18 mouse cellular contexts compared by ENCODE assay signal in the genomic region with DNA sequence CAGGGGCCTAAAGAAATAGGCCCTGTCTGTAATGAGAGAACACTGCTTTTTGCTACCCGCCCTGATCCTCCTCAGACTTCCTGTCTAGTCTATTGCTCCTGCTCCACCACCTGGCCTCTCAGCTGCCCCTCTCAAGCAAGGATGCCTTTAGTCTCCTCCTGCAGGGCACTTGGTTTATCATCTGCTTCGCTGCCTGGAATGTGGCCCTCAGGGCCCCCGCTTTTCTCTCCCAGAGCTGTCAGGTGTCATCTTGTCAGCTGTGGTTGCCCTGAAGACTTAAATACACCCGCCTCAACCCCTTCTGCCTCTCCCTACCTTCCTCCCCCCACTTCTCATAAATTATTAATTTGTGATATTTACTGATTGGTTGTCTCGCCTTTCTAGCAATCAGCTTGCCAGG.
A peak's percentile ranks its signal among the peaks of the same experiment; 100 is the strongest.
DNase-seq lines count a peak whose midpoint lies in the region; ATAC-seq lines count a peak whose summit lies in the region.
"Had no signal": no experiment of that assay in that cellular context is flagged by ENCODE, and none has a peak within 500 bp of the region (broad histone marks: within the 10 kb centered on the region; RNA-seq: fewer than 3 reads in every experiment).

No protein-coding gene starts in this region.

- no peaks in the 10 kb centered on the region for H3K36me3 ChIP-seq in heart, embryonic 10.5 days
- no peaks in the 10 kb centered on the region for H3K36me3 ChIP-seq in midbrain, embryonic 14.5 days (ENCODE audit: control insufficient read depth, insufficient read depth, low read length)
- H3K36me3 ChIP-seq: forebrain, embryonic 12.5 days; limb, embryonic 15.5 days; liver, embryonic 15.5 days; stomach, embryonic 15.5 days had no signal

- WGBS in heart, embryonic 10.5 days: 37% methylated on average over 5 of the region's 5 CpGs
- 37% methylated on average over 5 of the region's 5 CpGs for WGBS in midbrain, embryonic 14.5 days

- DNase-seq in heart, embryonic 10.5 days (ENCODE audit: low spot score): peak; percentile 76
- no peak for DNase-seq in heart, postnatal 4 days
- peak; percentile 39 for DNase-seq in embryo, embryonic 10 days (ENCODE audit: low spot score)
- DNase-seq in embryo, embryonic 9.5 days (ENCODE audit: extremely low spot score): peak; percentile 22
- peak; percentile 44 for DNase-seq in midbrain, embryonic 14.5 days
- DNase-seq in thymus, adult 18-20 months: no peak
- no peak for DNase-seq in kidney, postnatal 4 days
- DNase-seq: B cell, adult 2 months; cerebellum, adult 8-10 months; gastrocnemius, postnatal 25 days; kidney, adult 11 months; spleen, adult 18-20 months; thymus, adult 2 months had no signal

- H3K9me3 ChIP-seq in heart, embryonic 10.5 days: no peaks in the 10 kb centered on the region
- H3K9me3 ChIP-seq in midbrain, embryonic 14.5 days (ENCODE audit: control insufficient read depth, low read length): no peaks in the 10 kb centered on the region
- H3K9me3 ChIP-seq: forebrain, embryonic 12.5 days; limb, embryonic 15.5 days; liver, embryonic 15.5 days; stomach, embryonic 15.5 days had no signal

- no peak overlapping the region for H3K9ac ChIP-seq in midbrain, embryonic 14.5 days (replicated peaks; ENCODE audit: low read length)
- H3K9ac ChIP-seq: forebrain, embryonic 12.5 days; limb, embryonic 15.5 days; liver, embryonic 15.5 days; stomach, embryonic 15.5 days had no signal

- peaks cover 15% of the 10 kb centered on the region for H3K4me1 ChIP-seq in heart, embryonic 10.5 days
- H3K4me1 ChIP-seq in midbrain, embryonic 14.5 days (ENCODE audit: control insufficient read depth, insufficient read depth, low read length): peaks cover 15% of the 10 kb centered on the region; the same call in 1 of the 2 replicates
- H3K4me1 ChIP-seq: liver, embryonic 15.5 days; stomach, embryonic 15.5 days had no signal

- no peaks in the 10 kb centered on the region for H3K27me3 ChIP-seq in heart, embryonic 10.5 days (ENCODE audit: insufficient read depth, poor library complexity, severe bottlenecking)
- no peaks in the 10 kb centered on the region for H3K27me3 ChIP-seq in midbrain, embryonic 14.5 days (ENCODE audit: control insufficient read depth, insufficient read depth, low read length)
- H3K27me3 ChIP-seq: forebrain, embryonic 12.5 days; limb, embryonic 15.5 days; liver, embryonic 15.5 days; stomach, embryonic 15.5 days had no signal

- H3K4me3 ChIP-seq in heart, embryonic 10.5 days: no peak overlapping the region
- no peak overlapping the region for H3K4me3 ChIP-seq in midbrain, embryonic 14.5 days (replicated peaks; ENCODE audit: low read depth, low read length)
- H3K4me3 ChIP-seq: forebrain, embryonic 12.5 days; limb, embryonic 15.5 days; liver, embryonic 15.5 days; stomach, embryonic 15.5 days had no signal

- H3K4me2 ChIP-seq in midbrain, embryonic 14.5 days (ENCODE audit: low read length): no peak overlapping the region
- H3K4me2 ChIP-seq: forebrain, embryonic 12.5 days; limb, embryonic 15.5 days; liver, embryonic 15.5 days; stomach, embryonic 15.5 days had no signal

- no peak overlapping the region for H3K27ac ChIP-seq in heart, embryonic 10.5 days
- H3K27ac ChIP-seq in midbrain, embryonic 14.5 days (replicated peaks; ENCODE audit: low read depth, low read length): no peak overlapping the region
- H3K27ac ChIP-seq: forebrain, embryonic 12.5 days; limb, embryonic 15.5 days; liver, embryonic 15.5 days; stomach, embryonic 15.5 days had no signal

- no peak for ATAC-seq in midbrain, embryonic 14.5 days (ENCODE audit: low FRiP score, low TSS enrichment)
- ATAC-seq: lung, postnatal 0 days had no signal

Comparison
In these comparisons a context has a peak if more than half of its experiments do, and no peak if none do; other contexts are left out.
1. DNase-seq: peak in heart, embryonic 10.5 days (single experiment), embryo, embryonic 10 days (single experiment), embryo, embryonic 9.5 days (single experiment) and midbrain, embryonic 14.5 days (single experiment); none in heart, postnatal 4 days (single experiment), thymus, adult 18-20 months (0 of 2) and kidney, postnatal 4 days (0 of 2).